Mouse (Mus musculus) E14TG2a.4 (cell line): ENCODE data around the gene Bmp2k.

Experiments
- CTCF ChIP-seq: conservative IDR thresholded peaks from 2 replicates; pipeline ENCODE4 v1.5.1; 2014; ENCODE audit warnings: low read length
- NANOG ChIP-seq: IDR thresholded peaks from 2 replicates; pipeline ENCODE4 v1.6.1; 2014; ENCODE audit warnings: borderline replicate concordance, low read length, mixed read lengths

- TF ChIP-seq CTCF (no peak), NANOG (no peak)
Observed at GRCm38 (mm10) chr5:97001153-97001552, 3.7 kb downstream of the Bmp2k start.
